Mouse (Mus musculus): Measurements from ENCODE around the gene Robo4.

- no peak for TF ChIP-seq CTCF (IDR thresholded peaks at IDR 0.05; ENCODE audit: borderline replicate concordance, insufficient read depth, low read length)
- TF ChIP-seq POLR2A (IDR thresholded peaks at IDR 0.05; ENCODE audit: low read depth, low read length), result no peak
Measured at GRCm38 (mm10) chr9:37454991-37455390, 53.3 kb downstream of the Robo4 start.
